Mouse (Mus musculus) CH12.LX (cell line): Measurements from ENCODE around the gene Kcnn4. TPM values are rescaled to one million over a fixed set of nuclear protein-coding genes. Genes with fewer than 3 reads are reported as not detected.

Experiments used
- DNase-seq: peaks from one replicate; pipeline ENCODE4 v3.0.0-alpha.2; 2013; ENCODE audit errors: extremely low read depth
- H3K27ac ChIP-seq: 2 replicates; pipeline ENCODE4 v1.5.1; 2012; ENCODE audit warnings: low read depth, mild to moderate bottlenecking, control low read depth, moderate library complexity; ENCODE audit not compliant: insufficient read depth
- H3K27me3 ChIP-seq: replicated peaks from 2 replicates; pipeline ENCODE3; 2012; ENCODE audit warnings: inconsistent platforms
- H3K36me3 ChIP-seq, 2 experiments: replicated peaks in 1 of 2; 2 replicates each; pipeline versions ENCODE3 to v1.6.1; 2012; ENCODE audit warnings: inconsistent platforms in 1 of 2, low read length in 1 of 2, mild to moderate bottlenecking in 1 of 2, mixed read lengths in 1 of 2, moderate library complexity in 1 of 2; ENCODE audit not compliant: control insufficient read depth in 1 of 2, insufficient read depth in 1 of 2
- H3K4me1 ChIP-seq, 2 experiments: 2 replicates each; pipeline ENCODE4 v1.6.1; 2012; ENCODE audit warnings: inconsistent platforms in 1 of 2, moderate library complexity in 1 of 2; ENCODE audit not compliant: insufficient read depth in 2 of 2, control insufficient read depth in 1 of 2
- H3K4me2 ChIP-seq: 2 replicates; pipeline ENCODE4 v1.6.1; 2012; ENCODE audit warnings: low read depth, mild to moderate bottlenecking, control low read depth; ENCODE audit not compliant: poor library complexity, insufficient read depth, severe bottlenecking
- H3K4me3 ChIP-seq, 3 experiments: fragments of 150-350 bp in 1 of 3; sonication (generic) in 1 of 3; replicated peaks in 1 of 3; 2 replicates each; pipeline versions ENCODE3 to v1.5.1; 2011 to 2012; ENCODE audit warnings: low read depth in 2 of 3, low read length in 2 of 3, mild to moderate bottlenecking in 2 of 3, moderate library complexity in 2 of 3, control low read depth in 1 of 3, improper control_type of control experiment in 1 of 3, inconsistent platforms in 1 of 3, mixed read lengths in 1 of 3; ENCODE audit not compliant: poor library complexity in 1 of 3
- H3K79me2 ChIP-seq: replicated peaks from 2 replicates; pipeline ENCODE4 v1.6.1; 2012; ENCODE audit warnings: mild to moderate bottlenecking, moderate library complexity; ENCODE audit not compliant: control insufficient read depth, poor library complexity, insufficient read depth, severe bottlenecking; ENCODE audit errors: extremely low read depth
- H3K9ac ChIP-seq: 2 replicates; pipeline ENCODE4 v1.6.1; 2012; ENCODE audit warnings: low read depth, mild to moderate bottlenecking, control low read depth, moderate library complexity; ENCODE audit not compliant: insufficient read depth
- H3K9me3 ChIP-seq: replicated peaks from 2 replicates; pipeline ENCODE3; 2012; ENCODE audit warnings: low read length, inconsistent platforms, mixed read lengths
- BHLHE40 ChIP-seq: IDR thresholded peaks from 2 replicates; pipeline ENCODE4 v1.6.1; 2011; ENCODE audit warnings: mild to moderate bottlenecking, low read depth, low read length, improper control_type of control experiment
- CHD1 ChIP-seq: IDR thresholded peaks from 2 replicates; pipeline ENCODE4 v1.6.1; 2012; ENCODE audit warnings: low read depth, low read length, improper control_type of control experiment, inconsistent platforms
- CHD2 ChIP-seq: IDR thresholded peaks from 2 replicates; pipeline ENCODE4 v1.6.1; 2011; ENCODE audit warnings: low read length, improper control_type of control experiment
- CTCF ChIP-seq, 2 experiments: IDR thresholded peaks in 1 of 2; conservative IDR thresholded peaks in 1 of 2; 2 replicates each; pipeline ENCODE4 v1.5.1; 2011 to 2012; ENCODE audit warnings: low read depth in 2 of 2, low read length in 2 of 2, improper control_type of control experiment in 1 of 2, inconsistent platforms in 1 of 2, mild to moderate bottlenecking in 1 of 2, moderate library complexity in 1 of 2
- E2F4 ChIP-seq: IDR thresholded peaks from 2 replicates; pipeline ENCODE4 v1.6.1; 2011; ENCODE audit warnings: low read depth, low read length, improper control_type of control experiment; ENCODE audit not compliant: insufficient replicate concordance
- ELF1 ChIP-seq: IDR thresholded peaks from 2 replicates; pipeline ENCODE4 v1.6.1; 2014; ENCODE audit warnings: low read depth, mild to moderate bottlenecking, inconsistent platforms, low read length, improper control_type of control experiment
- ETS1 ChIP-seq: conservative IDR thresholded peaks from 2 replicates; pipeline ENCODE4 v1.6.1; 2012; ENCODE audit warnings: low read depth, mild to moderate bottlenecking, inconsistent platforms, low read length, improper control_type of control experiment, moderate library complexity
- HCFC1 ChIP-seq: IDR thresholded peaks from 2 replicates; pipeline ENCODE4 v1.6.1; 2012; ENCODE audit warnings: low read depth, mild to moderate bottlenecking, inconsistent platforms, low read length, improper control_type of control experiment
- JUND ChIP-seq: conservative IDR thresholded peaks from 2 replicates; pipeline ENCODE4 v1.6.1; 2011; ENCODE audit warnings: low read depth, low read length, improper control_type of control experiment
- KAT2A ChIP-seq: IDR thresholded peaks from 2 replicates; pipeline ENCODE4 v1.6.1; 2012; ENCODE audit warnings: low read length, improper control_type of control experiment, inconsistent platforms; ENCODE audit not compliant: insufficient replicate concordance
- MAZ ChIP-seq: IDR thresholded peaks from 2 replicates; pipeline ENCODE4 v1.6.1; 2012; ENCODE audit warnings: low read depth, mild to moderate bottlenecking, inconsistent platforms, low read length, improper control_type of control experiment, moderate library complexity
- MEF2A ChIP-seq: IDR thresholded peaks from 2 replicates; pipeline ENCODE4 v1.6.1; 2014; ENCODE audit warnings: low read depth, mild to moderate bottlenecking, inconsistent platforms, low read length, improper control_type of control experiment, borderline replicate concordance
- MYC ChIP-seq: IDR thresholded peaks from 2 replicates; pipeline ENCODE4 v1.6.1; 2011; ENCODE audit warnings: low read depth, mild to moderate bottlenecking, improper control_type of control experiment, low read length
- NELFE ChIP-seq: IDR thresholded peaks from 2 replicates; pipeline ENCODE4 v1.6.1; 2011; ENCODE audit warnings: low read depth, low read length, improper control_type of control experiment
- RAD21 ChIP-seq: IDR thresholded peaks from 2 replicates; pipeline ENCODE4 v1.6.1; 2011; ENCODE audit warnings: low read depth, mild to moderate bottlenecking, low read length, improper control_type of control experiment, moderate library complexity
- SIN3A ChIP-seq: IDR thresholded peaks from 2 replicates; pipeline ENCODE4 v1.6.1; 2012; ENCODE audit warnings: low read length, improper control_type of control experiment, inconsistent platforms
- SMC3 ChIP-seq: IDR thresholded peaks from 2 replicates; pipeline ENCODE4 v1.6.1; 2011; ENCODE audit warnings: low read depth, low read length, improper control_type of control experiment
- TBP ChIP-seq: conservative IDR thresholded peaks from 2 replicates; pipeline ENCODE4 v1.6.1; 2011; ENCODE audit warnings: low read depth, low read length, improper control_type of control experiment
- TCF12 ChIP-seq: IDR thresholded peaks from 2 replicates; pipeline ENCODE4 v1.6.1; 2014; ENCODE audit warnings: low read depth, mild to moderate bottlenecking, inconsistent platforms, low read length, improper control_type of control experiment
- UBTF ChIP-seq: IDR thresholded peaks from 2 replicates; pipeline ENCODE4 v1.6.1; 2012; ENCODE audit warnings: low read depth, mild to moderate bottlenecking, inconsistent platforms, low read length, improper control_type of control experiment, moderate library complexity
- ZKSCAN1 ChIP-seq: IDR thresholded peaks from 2 replicates; pipeline ENCODE4 v1.6.1; 2012; ENCODE audit warnings: low read depth, inconsistent platforms, low read length, improper control_type of control experiment, borderline replicate concordance
- dilution Hi-C: fragments of 300-500 bp; cut with MboI; formaldehyde crosslinking; loops from 2 replicates; pipeline ENCODE4 v1.14.3; 2020; ENCODE audit warnings: low sequenced_read_pairs; ENCODE audit not compliant: extremely low pct_unique_long_range_greater_than_20kb, extremely low pct_ligation_motif_present
- in situ Hi-C: fragments of 300-500 bp; cut with MboI; formaldehyde crosslinking; loops from 3 replicates; pipeline ENCODE4 v1.14.3; 2019; ENCODE audit warnings: low sequenced_read_pairs, low pct_ligation_motif_present, low pct_unique_long_range_greater_than_20kb, mixed read lengths
- polyA plus RNA-seq: library from polyadenylated mRNA; unstranded; fragments of >175 nt; gene quantifications from 2 replicates; pipeline ENCODE4 v1.2.1, GENCODE M21; 2012; ENCODE audit warnings: low read depth; ENCODE audit not compliant: insufficient read length
- total RNA-seq, 2 experiments: library from RNA; depleted of rRNA; stranded (reverse); fragments of 300-350 nt in 1 of 2; fragments of >200 nt in 1 of 2; gene quantifications; 2 replicates each; pipeline ENCODE4 v1.2.3; 2012 to 2014

Kcnn4 gene
- total and polyA plus RNA-seq, 3 experiments, result 8.2 to 12.9 (median 10.5) TPM

GRCm38 (mm10) chr7:24327281-24327975 lies 42.6 kb upstream of the Kcnn4 start:
- H3K9me3 ChIP-seq, result peaks cover 17% of the 10 kb centered on the region
- dilution Hi-C loops, result no loop called here
- DNase-seq, result no peak

DNA sequence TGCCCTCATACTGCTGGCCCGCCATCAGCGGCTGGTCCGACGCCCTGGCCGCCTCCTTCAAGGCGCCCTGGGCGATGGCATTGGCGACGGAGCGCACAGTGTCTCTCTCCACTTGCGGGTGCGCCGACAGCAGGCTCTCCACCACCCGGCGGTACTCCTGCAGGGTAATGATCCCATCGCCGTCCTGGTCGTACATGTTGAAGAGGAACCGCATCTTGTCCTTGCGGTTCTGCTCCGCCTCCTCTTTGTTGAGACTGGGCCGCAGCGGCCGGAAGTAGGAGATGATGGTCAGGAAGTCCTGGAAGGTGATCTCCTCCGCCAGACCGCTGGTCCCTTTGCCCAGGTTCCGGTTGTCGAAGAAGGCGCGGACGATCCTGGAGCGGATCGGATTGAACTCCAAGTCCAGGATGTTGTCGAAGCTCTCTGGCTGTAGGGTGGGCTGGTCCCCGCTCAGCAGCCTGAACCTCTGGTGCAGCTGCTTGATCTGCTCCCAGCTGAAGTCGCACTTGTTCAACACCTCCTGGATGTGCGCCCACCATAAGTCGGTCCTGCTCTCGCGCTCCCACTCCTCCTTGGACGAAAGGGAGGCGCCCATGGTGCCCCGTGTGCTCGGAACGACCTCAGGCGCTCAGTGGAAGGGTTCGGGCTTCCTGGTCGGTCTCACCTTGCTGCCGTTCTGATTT lies 36.6 kb upstream of the Kcnn4 start, which contains the start of gene Tescl:
Gene Tescl, minus strand, starts transcription at position 633 of the 683 bp plus-strand sequence.
- dilution Hi-C loops, result no loop called here
- TF ChIP-seq NELFE (no peak), MYC (no peak), ELF1 (no peak), ZKSCAN1 (no peak), TCF12 (no peak), CHD1 (no peak), MAZ (no peak), CHD2 (no peak), SMC3 (no peak), SIN3A (no peak), RAD21 (no peak), UBTF (no peak), E2F4 (no peak)
- TF ChIP-seq, all 38 proteins: peak for 0

More at GRCm38 (mm10) chr7:24327281-24327975, 42.6 kb upstream of the Kcnn4 start:
- peaks cover 53% of the 10 kb centered on the region for H3K27me3 ChIP-seq
- no peaks in the 10 kb centered on the region for H3K79me2 ChIP-seq
- H3K4me1 ChIP-seq, result no peaks in the 10 kb centered on the region
- no peaks in the 10 kb centered on the region for H3K36me3 ChIP-seq
- no peak overlapping the region for H3K4me2 ChIP-seq
- no peak overlapping the region for H3K4me3 ChIP-seq
- no peak for TF ChIP-seq TBP
- no peak for TF ChIP-seq JUND
- no peak for TF ChIP-seq CTCF (conservative IDR thresholded peaks at IDR 0.05 in 1 of 2, IDR thresholded peaks at IDR 0.05 in 1 of 2; ENCODE audit: low read depth in 2 of 2, low read length in 2 of 2)
- no peak for TF ChIP-seq SIN3A
- TF ChIP-seq ETS1, result no peak
- TF ChIP-seq ZKSCAN1, result no peak
- TF ChIP-seq MEF2A, result no peak
- TF ChIP-seq TCF12, result no peak
- no peak for TF ChIP-seq MYC
- TF ChIP-seq BHLHE40, result no peak
- TF ChIP-seq KAT2A, result no peak
- no peak for TF ChIP-seq HCFC1
- H3K27ac ChIP-seq, result no peak overlapping the region
- H3K9ac ChIP-seq, result no peak overlapping the region
- in situ Hi-C loops, result no loop called here

More for the DNA sequence above, 36.6 kb upstream of the Kcnn4 start, which contains the start of gene Tescl:
- no peak within 1 kb of the TSS for H3K4me3 ChIP-seq
- no peaks in the 10 kb centered on the region for H3K36me3 ChIP-seq
- in situ Hi-C loops, result no loop called here
- H3K79me2 ChIP-seq, result no peaks in the 10 kb centered on the region
- DNase-seq, result no peak
- H3K27ac ChIP-seq, result no peak within 1 kb of the TSS
- H3K9ac ChIP-seq, result no peak within 1 kb of the TSS
- peaks cover 5% of the 10 kb centered on the region for H3K9me3 ChIP-seq
- H3K4me1 ChIP-seq, result no peaks in the 10 kb centered on the region
- peaks cover 50% of the 10 kb centered on the region for H3K27me3 ChIP-seq
- no peak within 1 kb of the TSS for H3K4me2 ChIP-seq
